Mouse (Mus musculus): ENCODE data around the gene Vmn1r101.
"Not testable (repeated sequence)": the region's sequence is repeated elsewhere in the genome, so short reads cannot be mapped to it uniquely, and the experiment has no call there.

The Vmn1r101 gene

GRCm38 (mm10) chr7:20442493-20442892 is at the start of gene Vmn1r101:
Vmn1r101 (minus strand) TSS chr7:20442593.
- not testable (repeated sequence) for DNase-seq

GRCm38 (mm10) chr7:20474825-20475224 is 32.4 kb upstream of the Vmn1r101 start, which contains the start of gene Gm10670:
Gm10670 (minus strand) TSS chr7:20474925.
- not testable (repeated sequence) for DNase-seq

GRCm38 (mm10) chr7:20417642-20418041 is 24.8 kb downstream of the Vmn1r101 start, which contains the start of gene Vmn1r100:
Vmn1r100 (plus strand) TSS chr7:20417942.
- not testable (repeated sequence) for DNase-seq
